Comparison of ENCODE assay signal across 11 mouse cellular contexts in genomic region chr10:96397931-96398561, GRCm38 (mm10).
DNase-seq lines count a peak whose midpoint lies in the region; ATAC-seq and TF ChIP-seq lines count a peak whose summit lies in the region.
"Had no signal": no experiment of that assay in that cellular context is flagged by ENCODE, and none has a peak within 500 bp of the region (broad histone marks: within the 10 kb centered on the region; RNA-seq: fewer than 3 reads in every experiment).

No protein-coding gene starts in this region.

- peak overlapping the region; percentile 66 for H3K27ac ChIP-seq in forebrain, embryonic 12.5 days
- H3K27ac ChIP-seq in thymus, adult 2 months (ENCODE audit: control insufficient read depth, insufficient read depth, low read length) = no peak overlapping the region
- H3K27ac ChIP-seq: liver, embryonic 15.5 days had no signal

- intact Hi-C loops in left cerebral cortex, postnatal 14 days (cut with DNase I) = no loop called here

- H3K27me3 ChIP-seq in forebrain, embryonic 12.5 days = no peaks in the 10 kb centered on the region
- H3K27me3 ChIP-seq in thymus, adult 2 months (ENCODE audit: control insufficient read depth, insufficient read depth, low read length) = no peaks in the 10 kb centered on the region
- H3K27me3 ChIP-seq: liver, embryonic 15.5 days had no signal

- WGBS in forebrain, embryonic 12.5 days = 23% methylated on average over 13 of the region's 13 CpGs
- 95% methylated on average over 13 of the region's 13 CpGs for WGBS in thymus, adult 2 months

- H3K4me3 ChIP-seq in forebrain, embryonic 12.5 days (replicated peaks) = no peak overlapping the region
- H3K4me3 ChIP-seq in thymus, adult 2 months (ENCODE audit: control insufficient read depth, insufficient read depth, low read length) = no peak overlapping the region
- H3K4me3 ChIP-seq: liver, embryonic 15.5 days had no signal

- H3K36me3 ChIP-seq in forebrain, embryonic 12.5 days (replicated peaks) = no peaks in the 10 kb centered on the region
- no peaks in the 10 kb centered on the region for H3K36me3 ChIP-seq in thymus, adult 2 months (ENCODE audit: control insufficient read depth, insufficient read depth, low read length)
- H3K36me3 ChIP-seq: liver, embryonic 15.5 days had no signal

- peak; percentile 81 for ATAC-seq in forebrain, embryonic 12.5 days (ENCODE audit: low FRiP score)

- H3K9ac ChIP-seq in forebrain, embryonic 12.5 days = no peak overlapping the region
- H3K9ac ChIP-seq: liver, embryonic 15.5 days had no signal

- H3K9me3 ChIP-seq in forebrain, embryonic 12.5 days = no peaks in the 10 kb centered on the region
- H3K9me3 ChIP-seq: liver, embryonic 15.5 days had no signal

- H3K4me1 ChIP-seq in forebrain, embryonic 12.5 days = peaks cover 21% of the 10 kb centered on the region; the same call in 1 of the 2 replicates
- peaks cover 16% of the 10 kb centered on the region for H3K4me1 ChIP-seq in thymus, adult 2 months (replicated peaks; ENCODE audit: control insufficient read depth, insufficient read depth, low read length)
- H3K4me1 ChIP-seq: liver, embryonic 15.5 days had no signal

- peak overlapping the region; percentile 30; the same call in 1 of the 2 replicates for H3K4me2 ChIP-seq in forebrain, embryonic 12.5 days
- H3K4me2 ChIP-seq: liver, embryonic 15.5 days had no signal

- DNase-seq in left cerebral cortex, postnatal 14 days (ENCODE audit: low spot score in 2 of 2) = peak; percentile 31 to 34
- DNase-seq in left cerebral cortex, adult 11 months (ENCODE audit: low spot score) = no peak
- peak; percentile 34 to 47 for DNase-seq in layer of hippocampus, postnatal 10 days (ENCODE audit: low spot score in 2 of 2)
- peak; percentile 7 to 15 for DNase-seq in right cerebral cortex, adult 2 months (ENCODE audit: low spot score in 2 of 2)
- DNase-seq in heart, postnatal 4 days = no peak
- no peak for DNase-seq in testis, postnatal 14 days (ENCODE audit: low spot score)
- no peak for DNase-seq in thymus, adult 2 months
- DNase-seq: gastrocnemius, postnatal 14 days; kidney, adult 11 months had no signal

- no peak for TF ChIP-seq POLR2A in thymus, adult 2 months (IDR thresholded peaks at IDR 0.05; ENCODE audit: control insufficient read depth, extremely low read depth, insufficient read depth, low read length, poor library complexity)

- TF ChIP-seq CTCF in thymus, adult 2 months (IDR thresholded peaks at IDR 0.05; ENCODE audit: borderline replicate concordance, control insufficient read depth, extremely low read depth, insufficient read depth, low read length, poor library complexity) = no peak

Comparison
In these comparisons a context has a peak if more than half of its experiments do, and no peak if none do; other contexts are left out.
1. DNase-seq: peak in left cerebral cortex, postnatal 14 days (2 of 2), layer of hippocampus, postnatal 10 days (2 of 2) and right cerebral cortex, adult 2 months (2 of 2); none in left cerebral cortex, adult 11 months (single experiment), heart, postnatal 4 days (single experiment), testis, postnatal 14 days (single experiment) and thymus, adult 2 months (single experiment).